Mouse (Mus musculus) 3T3-L1 (cell line): ENCODE measurements at regions not wholly inside any gene's neighbourhood (a gene's known extent, or its start where the extent isn't known, plus 50 kb on each side); places are given as distances from the start of the nearest gene placed in this dataset.
A peak's percentile ranks its signal among the peaks of the same experiment; 100 is the strongest.

Source experiments
- DNase-seq: peaks from one replicate; pipeline ENCODE4 v3.0.0-alpha.2; 2015; ENCODE audit warnings: low read depth, low spot score

DNA sequence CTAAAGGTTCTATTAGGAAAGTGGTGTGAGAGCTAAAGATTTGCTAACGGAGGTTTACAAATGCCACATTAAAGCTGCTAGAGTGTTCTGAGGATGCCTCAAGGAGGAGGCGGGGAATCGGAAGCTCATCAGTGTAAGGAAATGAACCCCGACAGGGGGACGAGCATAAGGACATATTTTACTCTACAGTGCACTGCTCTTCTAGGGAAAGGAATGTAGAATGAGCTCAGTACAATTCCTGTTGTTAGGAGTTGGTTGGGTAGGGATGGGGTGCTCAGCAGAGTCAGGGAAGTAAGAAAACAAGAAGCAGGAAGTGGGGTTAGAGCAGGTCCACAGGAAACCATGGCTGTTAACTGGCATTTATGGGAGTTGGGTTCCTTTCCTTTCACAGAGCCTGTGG is 54.6 kb downstream of the Mex3b start:
- DNase-seq, result no peak

DNA sequence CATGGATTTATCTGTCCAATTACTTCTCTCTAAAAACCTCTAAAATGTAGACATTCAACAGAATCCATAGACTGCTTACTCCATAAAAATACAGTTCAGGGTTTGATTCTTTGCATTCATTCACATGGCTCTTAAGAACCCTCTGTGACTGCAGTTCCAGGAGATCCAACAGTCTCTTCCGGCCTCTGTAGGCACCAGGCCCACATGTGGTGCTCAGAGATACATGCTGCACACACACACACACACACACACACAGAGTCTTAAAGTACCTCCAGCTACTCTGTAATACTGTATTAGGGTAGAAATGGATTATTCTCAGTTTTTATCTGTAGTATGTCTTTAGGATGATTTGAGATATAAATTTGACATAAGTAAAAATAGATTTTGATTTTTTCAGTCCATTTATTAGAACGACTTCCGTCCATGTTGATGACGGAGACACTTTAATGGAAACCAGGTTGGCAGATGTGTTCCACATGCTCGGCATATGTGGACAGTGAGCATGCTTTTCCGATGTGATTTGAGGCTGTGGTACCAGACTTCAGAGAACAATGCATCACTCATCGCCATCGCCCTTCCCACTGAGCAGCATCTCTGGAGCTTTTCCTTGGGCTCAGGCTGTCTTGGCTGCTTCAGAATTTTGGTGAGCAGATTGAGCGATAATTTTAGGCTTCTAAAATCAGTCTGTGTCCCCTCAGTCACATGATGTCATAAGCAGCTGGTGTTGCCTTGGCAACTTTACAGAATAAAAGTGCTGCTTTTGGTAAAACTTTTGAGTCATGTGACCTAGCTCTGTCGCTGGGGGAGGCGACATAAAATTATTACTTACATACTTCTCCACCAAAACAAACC is 56.3 kb downstream of the Mex3b start:
- DNase-seq, result no peak

DNA sequence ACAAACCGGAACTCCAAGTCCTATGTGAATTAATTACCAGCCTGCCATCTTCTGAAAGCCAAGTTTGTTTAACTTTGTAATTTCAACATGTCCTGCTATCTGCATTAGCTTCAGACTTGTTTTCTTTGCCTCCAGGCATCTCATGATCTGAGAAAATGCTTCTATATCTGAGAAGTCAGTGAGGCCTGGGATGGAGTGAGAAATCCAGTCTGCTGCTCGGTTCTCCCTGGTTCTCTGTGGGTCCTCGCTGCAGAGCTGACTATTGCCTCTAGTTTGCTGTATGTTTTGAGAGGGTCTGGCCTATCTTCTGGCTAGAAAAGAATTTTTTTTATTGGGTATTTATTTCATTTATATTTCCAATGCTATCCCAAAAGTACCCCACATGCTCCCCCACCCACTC is 57.0 kb downstream of the Mex3b start:
- DNase-seq, result no peak

DNA sequence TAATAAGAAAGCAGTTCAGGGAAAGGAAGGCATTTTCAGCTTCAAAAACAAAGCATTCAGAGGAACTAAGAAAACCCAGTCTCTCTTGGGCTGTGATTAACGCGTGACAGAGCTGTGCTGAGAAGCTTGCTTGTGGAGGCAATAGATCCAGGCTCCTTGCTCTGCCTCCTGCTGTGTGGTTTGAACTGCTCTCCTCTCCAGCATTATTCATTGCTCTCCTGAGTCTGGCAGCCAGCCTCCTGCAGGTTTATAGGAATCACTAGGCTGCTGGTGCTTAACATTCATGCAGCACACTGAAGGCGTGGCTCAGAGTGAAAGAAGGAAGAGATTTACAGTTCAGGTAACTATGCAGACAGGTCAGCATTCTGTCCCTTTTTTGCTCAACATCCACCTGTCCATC is 71.2 kb downstream of the Mex3b start:
- DNase-seq, result no peak

DNA sequence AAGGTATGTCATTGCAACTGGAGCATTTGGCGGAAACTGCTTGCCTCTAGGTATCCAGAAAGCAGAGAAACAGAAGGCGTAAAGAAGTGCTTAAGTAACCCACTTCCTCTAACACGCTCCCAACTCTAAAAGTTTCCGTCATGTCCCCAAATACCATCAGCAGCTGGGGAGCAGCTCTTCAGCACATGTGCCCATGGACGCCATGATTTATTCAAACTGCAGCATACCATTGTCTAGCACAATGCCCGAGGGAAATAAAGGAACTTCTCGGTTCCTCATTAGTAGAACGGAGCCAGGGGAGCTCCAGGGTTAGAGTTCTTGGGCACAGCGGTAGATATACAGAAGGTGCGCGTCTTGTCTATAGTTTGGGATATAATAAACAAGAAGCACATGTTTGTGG is 72.4 kb downstream of the Mex3b start:
- no peak for DNase-seq

DNA sequence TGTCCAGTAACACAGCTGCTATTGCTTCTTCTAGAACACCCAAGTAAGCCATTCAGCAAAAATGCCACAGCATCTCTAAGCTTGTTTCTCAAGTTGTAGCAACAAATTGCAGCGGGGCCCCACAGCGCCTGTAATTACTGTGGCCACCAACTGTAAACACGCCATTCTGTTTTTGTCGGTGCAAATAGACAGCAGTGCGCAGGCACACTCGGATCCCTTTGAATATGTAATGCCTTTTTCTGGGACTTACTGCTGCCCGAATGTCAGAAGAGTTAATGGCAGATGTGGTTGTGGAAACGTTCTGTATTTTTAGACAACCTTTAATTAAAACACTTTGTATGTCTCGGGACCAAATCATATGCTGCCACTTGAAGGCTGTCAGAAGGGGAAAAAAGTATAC is 76.2 kb downstream of the Mex3b start:
- DNase-seq, result no peak

DNA sequence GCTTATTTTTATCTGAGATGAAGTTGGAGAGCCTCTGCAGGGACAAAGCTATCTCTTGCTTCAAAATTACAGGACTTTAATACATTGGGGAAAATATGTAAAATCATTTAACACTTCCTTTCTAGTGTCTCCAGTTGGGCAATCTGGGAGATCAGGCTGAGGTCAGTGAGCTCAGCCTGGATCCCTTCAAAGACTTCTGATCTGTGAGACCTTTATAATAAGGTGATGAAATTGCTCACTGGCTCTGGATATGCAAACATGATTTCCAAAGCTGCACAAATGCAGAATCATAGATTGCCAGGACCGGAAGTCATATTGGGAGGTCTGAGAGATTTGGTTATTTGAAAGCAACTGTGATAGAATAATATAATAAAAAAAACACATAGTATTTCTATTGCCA is 76.7 kb downstream of the Mex3b start:
- no peak for DNase-seq

DNA sequence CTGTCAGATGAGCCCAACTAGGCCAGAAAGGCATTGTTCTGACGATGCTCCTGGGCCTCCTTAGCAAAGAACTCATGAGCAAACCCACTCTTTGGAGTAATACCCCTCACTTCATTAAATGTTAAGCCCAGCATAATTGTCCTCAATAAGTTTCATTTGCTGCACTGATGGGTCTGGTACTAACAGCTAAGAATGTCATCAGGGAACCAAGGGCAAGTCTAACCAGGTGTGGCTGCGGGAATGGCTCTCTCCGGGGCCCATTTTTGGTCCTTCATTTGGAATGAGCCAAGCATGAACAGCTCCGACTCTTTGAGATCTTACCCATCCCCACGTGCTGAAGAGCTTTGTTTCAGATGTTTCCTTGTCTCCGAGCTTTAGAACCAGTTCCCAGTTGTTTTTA is 82.2 kb downstream of the Mex3b start:
- no peak for DNase-seq

DNA sequence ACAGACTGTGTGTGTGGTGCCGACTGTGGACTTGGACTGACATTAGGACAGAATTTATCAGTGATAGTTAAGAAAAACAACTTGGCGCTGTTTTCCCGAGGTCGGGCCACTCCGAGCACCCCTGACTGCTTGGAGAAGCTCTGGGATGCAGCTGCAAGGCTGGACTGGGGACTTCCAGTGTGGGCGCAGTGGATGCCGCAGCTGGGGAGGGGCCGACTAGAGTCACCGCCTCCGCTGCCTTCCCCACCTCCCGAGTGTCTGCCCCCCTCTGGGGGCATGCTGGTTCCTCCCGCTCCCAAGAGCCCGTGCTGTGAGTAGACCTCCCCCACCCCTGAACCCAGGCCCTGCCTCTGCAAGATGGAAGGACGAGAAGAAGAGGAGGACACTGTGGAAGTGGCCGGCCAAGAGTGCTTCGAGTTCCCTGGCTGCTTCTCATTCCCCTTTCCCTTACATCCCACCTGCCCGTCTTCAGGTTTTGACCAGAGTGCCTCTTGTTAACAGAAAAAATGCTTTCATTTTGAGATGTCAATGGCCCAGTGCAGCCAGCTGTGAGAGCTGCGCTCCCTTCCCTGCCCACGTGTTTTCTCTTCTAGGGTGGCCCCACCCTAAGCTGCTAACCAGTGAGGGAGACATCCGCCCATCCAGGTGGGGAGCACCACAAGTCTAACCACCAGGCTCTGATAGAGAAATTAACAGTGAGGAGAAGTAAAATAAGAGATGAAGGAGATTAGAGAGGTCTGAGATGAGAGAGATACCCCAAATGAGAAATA is 90.3 kb downstream of the Mex3b start:
- no peak for DNase-seq

DNA sequence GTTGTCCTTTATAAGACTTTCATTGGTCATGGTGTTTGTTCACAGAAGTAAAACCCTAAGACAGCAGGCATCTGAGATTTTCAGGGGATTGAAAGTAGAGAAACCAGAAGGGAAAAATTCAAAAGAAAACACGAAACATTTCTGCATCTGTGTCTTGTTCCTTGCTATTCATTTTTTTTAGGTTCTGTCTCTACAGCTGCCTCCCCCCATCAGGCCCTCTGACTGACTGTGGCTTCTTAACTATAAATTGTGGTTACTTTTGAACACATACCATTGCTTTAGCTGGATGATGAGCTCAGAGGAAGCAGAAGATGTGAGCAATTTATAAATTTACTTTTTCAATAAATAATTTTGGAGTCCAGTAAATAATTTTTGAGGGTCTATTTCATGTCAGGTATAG is 103.5 kb downstream of the Mex3b start:
- no peak for DNase-seq

DNA sequence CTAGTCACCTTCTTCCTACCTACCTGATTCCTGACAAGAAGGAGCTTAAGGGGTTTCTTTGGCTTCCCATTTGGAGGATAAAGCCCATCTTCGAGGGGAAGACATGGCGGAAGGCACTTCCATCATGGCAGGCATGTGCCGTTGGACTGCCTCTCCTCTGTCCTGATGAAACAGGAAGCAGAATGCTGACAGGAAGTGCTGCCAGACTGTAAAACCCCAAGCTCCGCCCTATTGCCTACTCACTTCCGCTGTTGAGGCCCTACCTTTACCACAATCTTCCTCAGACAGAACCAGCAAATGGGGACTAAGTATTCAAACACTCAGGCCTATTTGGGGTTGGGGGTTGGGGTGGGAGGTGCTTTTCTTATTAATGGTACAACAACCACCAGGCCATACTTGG is 104.1 kb downstream of the Mex3b start:
- DNase-seq, result peak; percentile 23

DNA sequence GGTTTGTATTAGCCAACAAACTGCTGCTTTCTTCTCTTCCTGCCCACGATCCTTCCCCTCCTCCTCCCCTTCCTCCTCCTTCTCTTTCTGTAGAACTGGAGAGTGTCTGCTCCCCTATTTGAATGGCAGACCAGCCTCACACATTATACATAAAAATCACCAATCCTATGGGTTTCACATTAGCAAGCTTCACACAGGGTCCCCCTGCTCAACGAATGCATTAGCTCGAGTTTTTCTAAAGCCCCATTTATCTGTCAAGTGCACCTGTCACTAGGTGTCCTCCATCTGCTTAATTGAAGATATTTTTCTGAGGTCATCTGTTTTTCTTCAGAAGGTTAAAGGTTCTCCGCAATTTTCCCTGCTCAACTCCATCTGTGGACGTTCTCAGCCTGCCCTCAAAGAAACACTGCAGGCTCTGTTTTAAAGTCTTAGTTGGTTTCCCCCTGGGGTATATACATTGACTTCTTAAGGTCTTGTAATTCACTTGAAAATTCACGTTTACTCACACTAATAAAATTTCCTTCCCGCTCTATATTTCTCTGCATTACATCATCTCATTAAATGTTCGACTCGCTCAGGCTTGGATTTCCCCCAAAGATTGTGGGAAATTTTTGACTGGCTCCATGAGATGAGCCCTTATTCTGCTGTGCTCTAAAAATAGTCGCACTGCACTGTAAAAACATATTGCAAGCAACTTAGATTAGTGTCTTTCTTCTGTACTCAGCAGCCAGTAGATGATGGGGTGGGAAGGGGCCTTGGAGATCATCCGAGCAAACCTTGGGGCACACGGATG is 105.3 kb downstream of the Mex3b start:
- peak; percentile 71 for DNase-seq

DNA sequence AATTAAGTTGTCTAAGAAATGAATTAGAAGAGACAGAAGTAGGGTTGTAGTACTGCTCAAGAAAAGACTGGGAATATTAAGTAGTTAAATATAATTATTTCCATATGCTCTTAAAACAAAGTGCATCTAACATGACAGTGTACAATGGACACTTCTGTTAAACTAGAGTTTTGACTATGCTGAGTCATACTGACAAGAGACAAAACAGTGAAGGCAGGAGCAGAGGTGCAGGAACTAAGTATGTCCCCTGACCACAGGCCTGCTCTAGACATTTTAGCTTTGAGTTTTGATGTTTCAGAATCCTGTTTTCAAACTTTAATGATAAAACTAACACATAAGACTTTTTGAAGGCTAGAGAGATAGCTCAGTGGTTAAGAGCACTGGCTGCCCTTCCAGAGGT is 123.6 kb downstream of the Mex3b start:
- DNase-seq, result peak; percentile 49

DNA sequence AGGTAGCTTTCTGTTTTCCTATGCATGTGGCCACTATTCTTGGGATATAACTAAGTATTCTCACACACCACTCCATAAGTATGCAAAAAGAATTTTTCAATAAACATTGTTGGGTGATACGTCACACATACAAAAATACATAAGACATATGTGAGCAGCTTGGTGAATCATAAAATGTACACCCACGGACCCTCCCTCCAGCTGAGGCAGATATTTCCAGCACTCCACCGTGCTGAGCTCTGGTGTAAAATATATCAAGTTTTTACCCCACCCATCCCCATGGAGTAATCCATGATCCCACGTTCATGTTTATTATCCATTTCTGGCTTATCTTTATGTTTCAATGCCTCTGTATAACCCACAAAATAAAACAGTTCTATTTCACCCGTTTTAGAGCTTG is 126.0 kb downstream of the Mex3b start:
- DNase-seq, result no peak

DNA sequence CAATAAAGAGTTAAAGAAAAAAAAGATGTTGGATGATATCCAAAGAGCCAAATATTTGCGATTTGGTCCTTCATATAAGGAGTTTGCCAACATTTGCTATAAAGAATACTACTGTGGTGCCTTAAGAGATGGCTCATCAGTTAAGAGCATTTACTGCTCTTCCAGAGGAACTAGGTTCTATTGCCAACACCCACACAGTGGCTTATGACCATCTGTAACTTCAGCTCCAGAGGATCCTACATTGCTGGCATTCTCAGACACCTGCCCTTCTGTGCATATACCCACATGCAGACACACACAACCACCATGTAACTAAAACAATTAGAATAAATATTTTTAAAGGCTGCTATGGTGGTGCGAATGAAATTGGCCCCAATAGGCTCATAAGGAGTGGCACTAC is 131.7 kb downstream of the Mex3b start:
- DNase-seq, result no peak

DNA sequence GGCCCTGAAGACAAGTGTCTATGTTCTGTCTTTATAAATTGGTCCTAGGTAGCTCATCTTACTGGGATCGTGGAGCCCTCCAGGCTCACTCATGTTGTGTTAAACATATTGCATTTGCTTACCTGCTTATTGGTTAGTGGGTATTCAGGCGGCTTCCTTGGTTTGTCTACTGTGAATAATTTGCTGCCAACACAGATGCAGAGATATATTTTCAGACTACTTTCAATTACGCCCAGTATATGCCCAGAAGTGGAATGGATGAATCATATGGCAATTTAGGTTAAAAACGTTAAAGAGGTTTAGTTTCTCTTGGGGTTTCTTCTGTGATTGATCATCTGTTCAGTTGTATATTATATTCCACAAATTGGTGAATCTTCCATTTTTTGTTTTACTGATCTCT is 140.4 kb downstream of the Mex3b start:
- no peak for DNase-seq

DNA sequence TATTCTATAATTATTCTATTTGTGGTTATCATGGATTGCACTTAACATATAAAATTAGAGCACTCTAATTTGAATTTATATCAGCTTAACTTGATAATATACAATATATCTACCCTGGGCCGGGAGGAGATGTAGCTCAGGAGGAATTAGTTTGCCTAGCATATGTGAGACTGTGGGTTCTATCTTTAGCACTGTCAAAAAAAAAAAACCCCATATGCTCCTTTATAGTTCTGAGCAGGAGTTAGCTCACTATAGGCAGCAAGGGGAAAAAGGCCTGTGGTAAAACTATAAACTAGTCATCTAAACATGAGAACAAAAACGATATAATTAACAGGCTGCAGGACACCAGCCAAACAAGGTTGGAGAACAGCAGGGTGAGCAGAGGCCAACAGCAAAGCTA is 145.0 kb downstream of the Mex3b start:
- DNase-seq, result no peak

DNA sequence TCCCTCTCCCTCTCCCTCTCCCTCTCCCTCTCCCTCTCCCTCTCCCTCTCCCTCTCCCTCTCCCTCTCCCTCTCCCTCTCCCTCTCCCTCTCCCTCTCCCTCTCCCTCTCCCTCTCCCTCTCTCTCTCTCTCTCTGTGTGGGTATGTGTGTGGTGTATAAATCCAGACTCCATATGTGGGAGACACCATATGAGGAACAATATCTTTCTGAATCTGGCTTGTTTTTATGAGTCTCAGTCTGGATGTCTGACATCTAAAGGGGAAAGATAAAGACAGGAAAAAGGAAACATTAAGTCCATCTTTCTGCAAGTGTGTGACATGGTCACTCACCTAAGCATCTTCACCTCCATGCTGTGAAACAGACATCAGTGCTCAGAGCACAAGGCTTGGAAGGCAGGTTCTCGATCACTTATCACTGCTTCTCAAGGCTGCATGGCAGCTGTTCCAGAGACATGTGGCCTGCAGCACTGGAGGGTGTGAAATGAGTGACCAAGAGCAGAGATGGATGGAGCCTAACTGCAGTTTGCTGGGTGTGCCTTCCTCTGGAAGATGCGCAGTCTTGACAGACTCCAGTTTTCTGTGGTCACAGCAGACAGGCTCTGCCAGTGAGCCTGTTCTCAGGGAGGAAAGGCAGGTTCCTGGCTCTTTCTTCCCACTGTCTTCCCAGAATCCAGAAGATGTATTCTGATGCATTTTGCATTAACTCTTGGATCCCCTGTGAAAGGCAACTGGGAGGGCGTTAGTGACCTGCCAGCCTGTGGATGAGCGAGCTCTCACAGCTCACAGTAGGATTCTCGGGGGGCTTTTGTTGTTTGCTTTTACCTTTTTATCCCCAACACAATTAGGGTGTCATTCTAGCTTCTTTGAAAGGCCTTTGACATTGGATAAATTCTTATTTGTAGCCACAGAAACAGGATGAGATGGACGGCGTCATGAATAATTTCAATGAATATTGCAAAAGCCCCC is 147.9 kb downstream of the Mex3b start:
- no peak for DNase-seq

DNA sequence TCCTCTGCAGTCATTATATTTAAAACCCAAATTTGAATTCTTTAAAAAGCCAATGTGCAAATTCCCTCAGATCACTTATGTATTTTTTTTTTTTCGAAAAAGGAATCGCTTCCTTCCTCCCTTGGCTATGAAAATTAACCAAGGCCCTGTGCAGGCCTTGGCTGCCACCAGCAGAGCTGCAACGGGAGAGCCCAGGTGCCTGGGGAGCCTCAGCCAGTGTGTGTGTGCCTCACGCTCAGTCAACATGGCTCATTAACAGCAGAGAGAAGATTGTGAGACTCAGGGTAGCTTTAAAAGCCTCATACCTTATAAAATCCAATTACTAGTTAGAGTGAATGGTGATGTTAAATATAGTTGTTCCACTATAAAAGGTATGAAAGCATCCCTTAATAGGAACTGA is 148.6 kb downstream of the Mex3b start:
- DNase-seq, result no peak

DNA sequence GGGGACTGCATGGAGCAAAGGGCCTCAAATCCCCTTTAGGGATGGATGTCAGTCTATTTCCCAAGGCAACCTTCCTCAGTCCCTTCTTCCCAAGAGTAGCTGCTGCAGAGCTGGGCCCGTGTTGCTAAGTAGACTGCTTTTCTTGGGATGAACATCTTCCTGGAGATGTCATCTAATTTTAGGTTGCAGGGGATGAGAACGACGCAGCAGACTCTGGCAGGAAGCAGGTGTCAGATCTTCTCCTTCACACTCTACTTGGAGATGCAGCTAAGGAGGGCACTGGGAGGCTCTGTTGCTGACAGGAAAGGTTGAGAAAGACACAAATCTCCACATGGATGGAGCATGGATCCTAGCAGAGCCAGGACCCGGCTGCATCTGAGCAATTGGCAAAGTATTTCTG is 149.4 kb downstream of the Mex3b start:
- no peak for DNase-seq

DNA sequence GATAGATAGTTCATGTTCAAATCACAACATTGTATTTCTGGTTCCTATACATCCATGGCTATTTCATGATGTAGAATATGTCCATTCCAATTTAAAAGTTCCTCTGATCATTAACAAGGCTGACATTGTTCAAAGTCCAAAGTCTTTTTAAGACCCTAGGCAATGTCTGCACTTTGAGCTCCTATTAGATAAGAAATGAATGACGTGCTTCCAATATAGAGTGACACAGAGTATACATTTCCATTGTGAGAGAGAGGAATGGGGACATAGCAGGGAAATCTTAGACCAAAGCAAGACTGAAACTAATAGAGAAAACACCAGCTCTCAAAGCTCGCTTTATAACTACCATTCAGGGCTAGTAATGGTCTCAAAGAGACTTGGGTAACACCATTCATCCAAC is 153.5 kb downstream of the Mex3b start:
- DNase-seq, result no peak
